Mouse (Mus musculus): Measurements from ENCODE around the gene Card9.
"Not testable (repeated sequence)": the region's sequence is repeated elsewhere in the genome, so short reads cannot be mapped to it uniquely, and the experiment has no call there.

Gene Card9

GRCm38 (mm10) chr2:26360772-26361171 lies at the start of gene Card9:
Gene Card9, minus strand, starts transcription at chr2:26360918.
- no peak for DNase-seq (ENCODE audit: extremely low read depth, insufficient read length, low spot score)

GRCm38 (mm10) chr2:26410091-26410490 lies 49.4 kb upstream of the Card9 start:
- no peak for DNase-seq (ENCODE audit: extremely low read depth, insufficient read length, low spot score)

GRCm38 (mm10) chr2:26409362-26409761 lies 48.6 kb upstream of the Card9 start:
- DNase-seq (ENCODE audit: extremely low read depth, insufficient read length, low spot score), result no peak

GRCm38 (mm10) chr2:26408515-26409356 lies 48.0 kb upstream of the Card9 start, which contains the start of gene Inpp5e:
Gene Inpp5e, minus strand, starts transcription at chr2:26409203.
- DNase-seq (ENCODE audit: extremely low read depth, insufficient read length, low spot score), result peak; percentile 95

- no peak for DNase-seq (ENCODE audit: extremely low read depth, insufficient read length, low spot score)
Observed at GRCm38 (mm10) chr2:26403306-26403705, 42.6 kb upstream of the Card9 start.

- no peak for DNase-seq (ENCODE audit: extremely low read depth, insufficient read length, low spot score)
Observed at GRCm38 (mm10) chr2:26402265-26402664, 41.5 kb upstream of the Card9 start.

GRCm38 (mm10) chr2:26401023-26401422 lies 40.3 kb upstream of the Card9 start:
- DNase-seq (ENCODE audit: extremely low read depth, insufficient read length, low spot score), result no peak

- no peak for DNase-seq (ENCODE audit: extremely low read depth, insufficient read length, low spot score)
Observed at GRCm38 (mm10) chr2:26400296-26400695, 39.6 kb upstream of the Card9 start.

- no peak for DNase-seq (ENCODE audit: extremely low read depth, insufficient read length, low spot score)
Observed at GRCm38 (mm10) chr2:26399647-26400046, 38.9 kb upstream of the Card9 start.

- no peak for DNase-seq (ENCODE audit: extremely low read depth, insufficient read length, low spot score)
Observed at GRCm38 (mm10) chr2:26398978-26399377, 38.3 kb upstream of the Card9 start.

GRCm38 (mm10) chr2:26391617-26392016 lies 30.9 kb upstream of the Card9 start:
- no peak for DNase-seq (ENCODE audit: extremely low read depth, insufficient read length, low spot score)

- DNase-seq (ENCODE audit: extremely low read depth, insufficient read length, low spot score), result no peak
Observed at GRCm38 (mm10) chr2:26390954-26391353, 30.2 kb upstream of the Card9 start.

GRCm38 (mm10) chr2:26389154-26389690 lies 28.5 kb upstream of the Card9 start, which contains the start of the genes Entr1 and Pmpca:
Gene Entr1, minus strand, starts transcription at chr2:26389316.
Gene Pmpca, plus strand, starts transcription at chr2:26389339.
- peak; percentile 83 for DNase-seq (ENCODE audit: extremely low read depth, insufficient read length, low spot score)

GRCm38 (mm10) chr2:26388682-26389153 lies 28.0 kb upstream of the Card9 start:
- DNase-seq (ENCODE audit: extremely low read depth, insufficient read length, low spot score), result no peak

- no peak for DNase-seq (ENCODE audit: extremely low read depth, insufficient read length, low spot score)
Observed at GRCm38 (mm10) chr2:26387713-26388112, 27.0 kb upstream of the Card9 start.

GRCm38 (mm10) chr2:26380871-26381270 lies 20.2 kb upstream of the Card9 start:
- DNase-seq (ENCODE audit: extremely low read depth, insufficient read length, low spot score), result not testable (repeated sequence)

- peak; percentile 85 for DNase-seq (ENCODE audit: extremely low read depth, insufficient read length, low spot score)
Observed at GRCm38 (mm10) chr2:26380131-26380771, 19.5 kb upstream of the Card9 start, which contains the start of gene Snapc4. Gene Snapc4, minus strand, starts transcription at chr2:26380653.

GRCm38 (mm10) chr2:26372396-26372795 lies 11.7 kb upstream of the Card9 start:
- DNase-seq (ENCODE audit: extremely low read depth, insufficient read length, low spot score), result peak; percentile 43

- no peak for DNase-seq (ENCODE audit: extremely low read depth, insufficient read length, low spot score)
Observed at GRCm38 (mm10) chr2:26368572-26368971, 7.9 kb upstream of the Card9 start.

- no peak for DNase-seq (ENCODE audit: extremely low read depth, insufficient read length, low spot score)
Observed at GRCm38 (mm10) chr2:26367911-26368310, 7.2 kb upstream of the Card9 start.

GRCm38 (mm10) chr2:26364738-26365465 lies 4.2 kb upstream of the Card9 start:
- DNase-seq (ENCODE audit: extremely low read depth, insufficient read length, low spot score), result no peak

All from 3134 (cell line).